Mouse (Mus musculus) intestine, embryonic 15.5 days (tissue): ENCODE measurements around the gene Rpain. TPM values are rescaled to one million over a fixed set of nuclear protein-coding genes. Genes with fewer than 3 reads are reported as not detected.

Experiments
- ATAC-seq: fragments of 200-750 bp; cut with Nextera tagmentation; 2 replicates; pipeline ENCODE4 v1.8.0; 2017; ENCODE audit warnings: moderate TSS enrichment, moderate library complexity
- H3K27ac ChIP-seq: fragments of 300-500 bp; sonication (generic); 2 replicates; pipeline ENCODE4 v1.5.1; 2015; ENCODE audit warnings: mild to moderate bottlenecking, inconsistent platforms
- H3K27me3 ChIP-seq: fragments of 300-500 bp; sonication (generic); replicated peaks from 2 replicates; pipeline ENCODE4 v1.6.1; 2015; ENCODE audit warnings: inconsistent platforms
- H3K36me3 ChIP-seq: fragments of 300-500 bp; sonication (generic); 2 replicates; pipeline ENCODE4 v1.6.1; 2015; ENCODE audit warnings: inconsistent platforms
- H3K4me1 ChIP-seq: fragments of 300-500 bp; sonication (generic); replicated peaks from 2 replicates; pipeline ENCODE4 v1.6.1; 2015; ENCODE audit warnings: inconsistent platforms
- H3K4me2 ChIP-seq: fragments of 300-500 bp; sonication (generic); replicated peaks from 2 replicates; pipeline ENCODE4 v1.6.1; 2015; ENCODE audit warnings: mild to moderate bottlenecking, inconsistent platforms
- H3K4me3 ChIP-seq: fragments of 300-500 bp; sonication (generic); replicated peaks from 2 replicates; pipeline ENCODE4 v1.5.1; 2015; ENCODE audit warnings: inconsistent platforms
- H3K9ac ChIP-seq: fragments of 300-500 bp; sonication (generic); 2 replicates; pipeline ENCODE4 v1.6.1; 2015; ENCODE audit warnings: inconsistent platforms
- H3K9me3 ChIP-seq: fragments of 300-500 bp; sonication (generic); 2 replicates; pipeline ENCODE4 v1.6.1; 2016; ENCODE audit warnings: inconsistent platforms
- WGBS: fragments of 180-500 bp; shearing (Covaris S2); methylation state at CpG from one replicate; pipeline ENCODE4 v1.1.7; 2015; 5-methylcytosine and 5-hydroxymethylcytosine counted together
- polyA plus RNA-seq: library from polyadenylated mRNA; unstranded; fragments of >200 nt; fragmentation: Nextera tagmentation; extraction: Ambion mirVana; gene quantifications from 2 replicates; pipeline ENCODE4 v1.2.1, GENCODE M21; 2015

Gene Rpain
- polyA plus RNA-seq, 1 experiment from 2014 or later: 63.3 TPM

DNA sequence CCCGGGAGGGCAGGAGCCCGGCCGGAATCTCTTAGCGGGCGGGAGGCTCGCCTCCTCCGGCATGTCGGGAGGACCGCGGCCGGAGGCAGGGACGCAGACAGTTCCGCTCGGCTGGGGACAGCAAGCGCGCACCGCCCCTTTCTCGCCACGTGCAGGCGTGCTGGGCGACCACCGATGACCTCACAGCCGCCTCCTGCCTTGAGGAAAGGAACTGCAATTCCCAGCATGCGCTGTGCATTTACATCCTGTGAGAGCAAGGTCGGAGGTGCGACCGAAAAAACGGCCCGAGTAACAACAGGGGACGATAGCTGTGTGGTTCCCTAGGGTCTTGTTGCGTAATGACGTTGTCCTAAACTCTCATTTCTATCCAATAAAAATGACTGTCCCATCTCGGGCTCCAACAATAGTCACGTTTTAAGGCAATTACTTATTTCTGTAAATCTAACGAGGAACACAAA is 34.3 kb downstream of the Rpain start, which contains the start of gene Dhx33:
TSS of gene Dhx33 (minus strand) at position 122 of the 458 bp plus-strand sequence.
- peak; percentile 98 for ATAC-seq
- WGBS: under 1% methylated on average over 35 of the region's 35 CpGs

DNA sequence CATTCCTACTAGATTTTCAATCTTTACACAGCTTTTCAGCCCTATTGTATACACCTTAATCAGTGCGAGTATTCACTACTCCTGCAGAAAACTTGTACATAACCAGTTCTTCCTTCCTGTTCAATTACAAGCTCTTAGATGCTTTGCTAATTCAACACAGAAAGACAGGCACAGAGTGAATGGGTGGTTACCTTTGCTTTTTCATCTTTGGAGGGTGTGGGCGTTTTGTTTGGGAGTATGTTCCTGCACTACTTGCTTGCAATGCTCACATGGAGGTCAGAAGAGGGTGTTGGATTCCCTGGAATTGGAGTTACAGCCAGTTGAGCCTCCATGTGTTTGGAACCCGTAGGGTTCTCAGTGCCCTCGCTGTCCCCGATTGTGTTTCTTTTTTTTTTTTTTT is 35.0 kb downstream of the Rpain start:
- Histone ChIP-seq H3K9me3 (no peaks in the 10 kb centered on the region), H3K9ac (no peak overlapping the region), H3K27me3 (no peaks in the 10 kb centered on the region), H3K27ac (no peak overlapping the region), H3K36me3 (peaks cover 10% of the 10 kb centered on the region), H3K4me1 (peaks cover 14% of the 10 kb centered on the region), H3K4me2 (peak overlapping the region; percentile 50), H3K4me3 (no peak overlapping the region)
- ATAC-seq: no peak
- 62% methylated on average over 5 of the region's 5 CpGs for WGBS

More for the DNA sequence above, 34.3 kb downstream of the Rpain start, which contains the start of gene Dhx33:
- peak within 1 kb of the TSS; percentile 98 for H3K4me3 ChIP-seq
- peaks cover 14% of the 10 kb centered on the region for H3K4me1 ChIP-seq
- H3K4me2 ChIP-seq: peak within 1 kb of the TSS; percentile 77
- H3K9ac ChIP-seq: peak within 1 kb of the TSS; percentile 77
- no peaks in the 10 kb centered on the region for H3K27me3 ChIP-seq
- H3K9me3 ChIP-seq: no peaks in the 10 kb centered on the region
- peak within 1 kb of the TSS; percentile 79 for H3K27ac ChIP-seq
- H3K36me3 ChIP-seq: peaks cover 9% of the 10 kb centered on the region; the same call in 1 of the 2 replicates

DNA sequence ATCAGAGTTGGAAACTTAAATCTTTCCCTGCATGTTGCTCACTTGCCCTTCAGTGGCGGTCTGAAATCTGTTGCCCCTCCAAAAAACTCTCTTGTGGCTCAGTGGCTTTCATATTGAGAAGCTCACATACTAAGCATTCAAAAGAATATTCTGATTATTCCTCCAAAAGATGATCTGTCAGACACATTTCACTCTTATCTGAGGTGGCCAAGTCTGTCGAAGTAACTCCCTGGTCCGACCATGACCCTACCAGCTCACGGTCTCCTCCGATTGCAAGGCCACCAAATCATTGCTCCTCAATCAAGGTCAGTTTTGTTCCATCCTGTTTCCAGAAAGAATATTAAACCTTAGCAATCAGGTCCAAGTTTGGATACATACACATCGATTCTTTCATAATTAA is 37.0 kb downstream of the Rpain start:
- Histone ChIP-seq H3K4me2 (no peak overlapping the region), H3K4me3 (no peak overlapping the region), H3K36me3 (peaks cover 12% of the 10 kb centered on the region), H3K4me1 (peaks cover 14% of the 10 kb centered on the region), H3K9me3 (no peaks in the 10 kb centered on the region), H3K27me3 (no peaks in the 10 kb centered on the region), H3K9ac (no peak overlapping the region), H3K27ac (no peak overlapping the region)
- ATAC-seq: no peak
- 93% methylated on average over 6 of the region's 6 CpGs for WGBS

DNA sequence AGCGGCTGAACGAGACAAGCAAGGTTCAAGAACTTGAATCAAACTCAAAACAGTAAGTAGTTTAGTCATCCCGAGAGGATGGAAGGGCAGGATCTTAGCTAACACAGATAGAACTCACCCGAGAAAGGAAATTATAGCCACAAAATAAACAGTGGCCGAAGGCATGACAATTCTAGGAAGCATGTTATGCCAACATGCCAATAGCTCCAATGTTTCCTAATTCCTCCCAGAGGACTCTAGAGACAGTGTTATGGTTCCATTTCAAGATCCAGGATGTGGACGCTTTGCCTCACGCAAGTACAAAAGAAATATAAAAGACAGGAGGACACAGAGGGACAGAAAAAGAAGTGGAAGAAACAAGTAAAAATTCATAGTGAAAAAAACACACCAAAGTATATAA is 37.8 kb downstream of the Rpain start:
- Histone ChIP-seq H3K9me3 (no peaks in the 10 kb centered on the region), H3K27ac (no peak overlapping the region), H3K36me3 (peaks cover 19% of the 10 kb centered on the region), H3K4me2 (no peak overlapping the region), H3K4me3 (no peak overlapping the region), H3K27me3 (no peaks in the 10 kb centered on the region), H3K9ac (no peak overlapping the region), H3K4me1 (peaks cover 8% of the 10 kb centered on the region)
- WGBS: 85% methylated on average over 7 of the region's 7 CpGs
- ATAC-seq: no peak

DNA sequence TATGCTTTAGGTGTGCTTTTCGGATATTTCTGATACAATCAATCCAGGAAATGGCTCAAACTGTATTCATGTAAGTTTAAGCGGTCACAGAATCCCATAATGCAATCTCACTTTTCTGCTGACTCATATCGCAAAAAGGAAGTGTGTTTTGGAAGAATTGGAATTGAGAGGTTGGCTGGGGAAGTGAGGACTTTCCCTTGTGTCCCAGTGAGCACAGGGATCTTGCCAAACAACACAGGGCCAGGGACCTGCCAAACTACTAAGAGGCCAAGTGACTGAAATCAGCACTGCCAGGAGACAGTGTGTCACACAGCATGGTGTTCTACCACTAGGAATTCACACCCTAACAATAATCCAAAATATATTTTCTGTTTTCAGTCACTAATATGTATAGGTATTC is 38.3 kb downstream of the Rpain start:
- Histone ChIP-seq H3K4me3 (no peak overlapping the region), H3K36me3 (peaks cover 19% of the 10 kb centered on the region), H3K27me3 (no peaks in the 10 kb centered on the region), H3K9me3 (no peaks in the 10 kb centered on the region), H3K27ac (no peak overlapping the region), H3K4me2 (no peak overlapping the region), H3K9ac (no peak overlapping the region), H3K4me1 (peaks cover 3% of the 10 kb centered on the region; the same call in 1 of the 2 replicates)
- ATAC-seq: no peak
- 83% methylated on average over 3 of the region's 3 CpGs for WGBS

DNA sequence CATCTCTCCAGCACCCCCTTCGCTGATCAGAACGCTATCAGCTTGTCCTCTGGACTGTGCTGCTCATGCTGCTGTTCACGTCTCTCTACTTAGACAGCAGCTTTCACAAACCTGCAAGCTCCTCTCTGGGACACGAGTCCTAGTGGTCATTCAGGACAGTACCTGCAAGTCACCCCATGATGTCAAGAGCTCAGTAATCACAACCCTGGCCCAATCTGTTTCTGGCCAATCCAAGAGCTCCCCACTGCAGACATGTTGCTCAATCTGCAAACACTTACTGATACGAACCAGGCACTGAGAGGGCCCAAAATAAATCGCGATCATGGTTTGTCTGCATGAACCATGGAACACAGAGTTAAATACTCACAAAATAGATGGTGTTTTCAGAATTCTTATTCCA is 42.7 kb downstream of the Rpain start:
- Histone ChIP-seq H3K9me3 (no peaks in the 10 kb centered on the region), H3K4me2 (no peak overlapping the region), H3K4me3 (no peak overlapping the region), H3K36me3 (peaks cover 19% of the 10 kb centered on the region), H3K9ac (no peak overlapping the region), H3K4me1 (0 out of 2 replicates have a peak, but pooled peaks cover 6% of the 10 kb centered on the region), H3K27ac (no peak overlapping the region), H3K27me3 (no peaks in the 10 kb centered on the region)
- 95% methylated on average over 7 of the region's 7 CpGs for WGBS
- ATAC-seq: no peak

DNA sequence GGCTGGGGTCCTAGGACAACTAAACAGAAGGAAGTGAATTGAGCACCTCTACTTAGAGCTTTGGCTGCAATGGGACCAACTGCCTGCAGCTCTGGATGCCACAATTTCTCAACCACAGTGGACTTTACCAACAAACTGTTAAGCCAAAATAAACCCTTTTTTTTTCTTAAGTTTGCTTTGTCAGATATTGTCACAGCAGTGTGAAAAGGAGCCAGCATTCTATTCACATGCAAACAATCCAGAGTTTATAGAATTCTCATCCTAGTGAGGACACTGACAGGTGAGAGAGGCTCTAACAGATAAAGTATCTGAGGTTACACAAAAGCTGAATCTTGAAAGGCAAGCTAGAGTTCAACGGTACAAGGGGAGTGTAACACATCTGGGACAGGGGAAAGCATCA is 47.0 kb downstream of the Rpain start:
- H3K9ac ChIP-seq: no peak overlapping the region
- WGBS: 86% methylated on average over 1 of the region's 1 CpGs
- H3K4me1 ChIP-seq: 0 out of 2 replicates have a peak, but pooled peaks cover 6% of the 10 kb centered on the region
- no peak overlapping the region for H3K27ac ChIP-seq
- H3K4me3 ChIP-seq: no peak overlapping the region
- H3K4me2 ChIP-seq: no peak overlapping the region
- no peaks in the 10 kb centered on the region for H3K9me3 ChIP-seq
- peaks cover 7% of the 10 kb centered on the region; the same call in 1 of the 2 replicates for H3K36me3 ChIP-seq
- no peak for ATAC-seq
- no peaks in the 10 kb centered on the region for H3K27me3 ChIP-seq

DNA sequence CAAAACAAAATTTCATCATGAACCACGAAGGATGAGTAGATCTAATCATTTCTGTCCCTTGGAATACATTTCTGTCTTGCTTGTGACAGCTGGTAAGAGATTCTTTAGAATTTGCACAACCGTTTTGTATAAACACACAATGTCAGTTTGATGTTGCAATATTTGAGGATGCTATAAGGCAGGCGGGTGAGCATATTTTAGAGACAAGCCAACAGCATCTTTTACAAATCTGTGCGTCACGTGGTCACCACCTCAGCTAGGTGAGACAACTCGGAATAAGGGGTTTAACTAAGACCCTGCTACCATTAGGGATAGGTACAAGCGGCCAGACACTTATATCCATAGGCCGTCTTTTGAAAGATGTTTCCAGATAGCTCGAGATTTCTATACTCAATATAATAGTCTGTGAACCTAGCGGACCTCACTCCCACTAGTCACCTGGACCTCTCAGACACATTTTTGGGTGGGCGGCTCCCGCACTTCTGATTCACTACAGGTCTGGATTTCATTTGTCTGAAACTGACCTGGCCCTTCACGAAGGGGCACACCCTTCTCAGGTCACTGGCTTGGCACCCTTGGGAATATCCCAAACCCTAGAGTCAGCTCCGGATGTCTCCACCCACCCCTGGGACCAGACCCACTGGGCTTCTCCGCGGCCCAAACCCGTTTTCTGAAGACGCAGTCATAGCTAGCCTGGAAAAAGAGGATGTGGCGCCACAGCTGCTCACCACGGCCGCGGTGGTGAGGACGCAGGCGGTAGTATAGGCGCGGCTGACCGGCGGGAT is 48.6 kb downstream of the Rpain start:
- Histone ChIP-seq H3K27ac (peak overlapping the region; percentile 75), H3K36me3 (0 out of 2 replicates have a peak, but pooled peaks cover 5% of the 10 kb centered on the region), H3K4me2 (peak overlapping the region; percentile 75), H3K4me3 (peak overlapping the region; percentile 86), H3K27me3 (no peaks in the 10 kb centered on the region), H3K9ac (peak overlapping the region; percentile 93), H3K9me3 (no peaks in the 10 kb centered on the region), H3K4me1 (0 out of 2 replicates have a peak, but pooled peaks cover 6% of the 10 kb centered on the region)
- ATAC-seq: peak; percentile 48
- 4% methylated on average over 28 of the region's 28 CpGs for WGBS

DNA sequence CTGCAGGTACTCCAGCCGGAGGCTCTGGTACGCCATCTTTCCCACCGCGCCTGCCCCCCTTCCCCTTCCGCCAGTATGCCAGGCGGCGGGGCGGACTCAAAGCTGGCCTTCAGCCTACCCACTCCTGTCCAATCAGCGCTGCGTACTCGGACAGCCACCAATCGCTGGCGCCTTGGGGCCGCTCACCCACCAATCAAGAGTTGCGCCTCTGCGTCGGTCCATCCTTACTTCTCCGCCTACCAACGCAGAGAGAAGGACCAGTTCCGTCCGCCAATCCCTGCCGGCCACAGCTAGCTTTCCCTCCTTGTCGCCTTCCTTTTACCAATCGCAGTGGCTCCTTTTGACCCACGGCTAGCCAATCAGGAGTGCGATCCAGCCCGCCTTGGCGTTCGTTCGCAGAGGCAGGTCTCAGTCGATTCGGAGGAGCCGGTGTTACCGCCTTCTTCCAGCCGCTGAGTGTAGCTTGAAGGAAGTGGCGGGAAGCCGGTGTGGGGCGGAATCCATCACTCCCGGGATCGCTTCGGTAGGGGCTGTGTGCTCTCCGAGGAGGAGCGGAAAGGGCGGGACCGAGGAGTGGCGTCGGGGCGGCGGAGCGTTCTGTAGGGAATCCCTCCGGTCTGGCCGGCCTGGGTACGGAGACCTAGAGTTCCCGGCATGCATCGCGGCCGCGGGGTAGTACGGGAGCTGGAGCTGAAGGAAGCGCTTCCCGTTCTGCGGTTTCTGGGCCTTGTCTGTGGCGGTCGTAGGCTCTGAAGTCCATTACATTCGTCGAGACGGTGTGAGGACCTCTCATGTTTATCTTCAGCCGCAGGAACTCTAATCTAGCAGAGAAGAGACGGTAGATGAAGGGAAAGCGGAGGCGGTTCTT is 49.4 kb downstream of the Rpain start, which contains the start of the genes Mis12 and Derl2:
TSS of gene Mis12 (plus strand) at position 411 of the 868 bp plus-strand sequence.
TSS of gene Derl2 (minus strand) at position 641 of the 868 bp plus-strand sequence.
- Histone ChIP-seq H3K4me1 (0 out of 2 replicates have a peak, but pooled peaks cover 6% of the 10 kb centered on the region), H3K27me3 (no peaks in the 10 kb centered on the region), H3K4me3 (peak within 1 kb of the TSS; percentile 86), H3K36me3 (0 out of 2 replicates have a peak, but pooled peaks cover 5% of the 10 kb centered on the region), H3K9ac (peak within 1 kb of the TSS; percentile 93), H3K9me3 (no peaks in the 10 kb centered on the region), H3K4me2 (peak within 1 kb of the TSS; percentile 76), H3K27ac (peak within 1 kb of the TSS; percentile 96)
- ATAC-seq: peak; percentile 100
- WGBS: under 1% methylated on average over 71 of the region's 71 CpGs

Other genes starting within 250 kb of the Rpain start
- 5.3 and 6.2 TPM in 2 replicates for gene Zfp3, start 206.0 kb upstream of the Rpain start, polyA plus RNA-seq
- gene Scimp, start 157.6 kb upstream of the Rpain start, polyA plus RNA-seq: 0.70 and 0.88 TPM in 2 replicates
- 51.4 and 53.9 TPM in 2 replicates for gene Rabep1, start 125.4 kb upstream of the Rpain start, polyA plus RNA-seq
- 100 and 104 TPM in 2 replicates for gene Nup88, start 240 bp upstream of the Rpain start, polyA plus RNA-seq
- 360 and 393 TPM in 2 replicates for gene C1qbp, start 12.8 kb downstream of the Rpain start, polyA plus RNA-seq
- 15.0 and 16.0 TPM in 2 replicates for gene Dhx33, start 34.2 kb downstream of the Rpain start, polyA plus RNA-seq
- 34.3 and 35.5 TPM in 2 replicates for gene Mis12, start 49.4 kb downstream of the Rpain start, polyA plus RNA-seq
- 63.4 and 71.8 TPM in 2 replicates for gene Derl2, start 49.6 kb downstream of the Rpain start, polyA plus RNA-seq
- 67.9 and 76.7 TPM in 2 replicates for gene 6330403K07Rik, start 63.3 kb downstream of the Rpain start, polyA plus RNA-seq
- 0.14 and 0.20 TPM in 2 replicates for gene Nlrp1a, start 174.5 kb downstream of the Rpain start, polyA plus RNA-seq